Mouse (Mus musculus) kidney, adult 2 months (tissue): Measurements from ENCODE around the gene Tanc1. TPM values are rescaled to one million over a fixed set of nuclear protein-coding genes. Genes with fewer than 3 reads are reported as not detected.

Experiments
- DNase-seq: peaks from one replicate; pipeline ENCODE4 v3.0.0; 2021
- H3K27ac ChIP-seq: fragments of 200-500 bp; 2 replicates; pipeline ENCODE4 v1.5.1; 2012; ENCODE audit warnings: low read depth, low read length, control low read depth, inconsistent platforms; ENCODE audit not compliant: insufficient read depth
- H3K27me3 ChIP-seq: fragments of 200-500 bp; replicated peaks from 2 replicates; pipeline ENCODE4 v1.6.1; 2012; ENCODE audit warnings: mild to moderate bottlenecking, moderate library complexity, low read length, inconsistent platforms; ENCODE audit not compliant: control insufficient read depth, insufficient read depth
- H3K36me3 ChIP-seq: fragments of 200-500 bp; 2 replicates; pipeline ENCODE4 v1.6.1; 2012; ENCODE audit warnings: mild to moderate bottlenecking, moderate library complexity, low read length, inconsistent platforms; ENCODE audit not compliant: control insufficient read depth, insufficient read depth
- H3K4me1 ChIP-seq: fragments of 200-500 bp; 2 replicates; pipeline ENCODE4 v1.6.1; 2011; ENCODE audit warnings: low read length; ENCODE audit not compliant: control insufficient read depth, insufficient read depth
- H3K4me3 ChIP-seq: fragments of 200-500 bp; 2 replicates; pipeline ENCODE4 v1.5.1; 2011; ENCODE audit warnings: mild to moderate bottlenecking, low read depth, low read length, control low read depth; ENCODE audit not compliant: insufficient read depth
- CTCF ChIP-seq: fragments of 200-500 bp; conservative IDR thresholded peaks from 2 replicates; pipeline ENCODE4 v1.5.1; 2011; ENCODE audit warnings: low read depth, mild to moderate bottlenecking, control low read depth, low read length, moderate library complexity, mixed read lengths; ENCODE audit not compliant: insufficient read depth, insufficient read length
- POLR2A ChIP-seq: fragments of 200-500 bp; IDR thresholded peaks from one replicate; pipeline ENCODE4 v1.6.1; 2011; ENCODE audit warnings: low read depth, low read length, control low read depth
- WGBS: fragments of 180-500 bp; shearing (Covaris S2); methylation state at CpG from one replicate; pipeline ENCODE4 v1.1.7; 2018; 5-methylcytosine and 5-hydroxymethylcytosine counted together
- polyA plus RNA-seq: library from polyadenylated mRNA; depleted of rRNA; stranded (reverse); fragments of >200 nt; gene quantifications from 2 replicates; pipeline ENCODE4 v1.2.3, GENCODE M21; 2012

Tanc1 gene
- polyA plus RNA-seq, 1 experiment: 24.0 TPM

- no peak overlapping the region for H3K4me3 ChIP-seq
- TF ChIP-seq CTCF: no peak
- no peak for TF ChIP-seq POLR2A
- no peaks in the 10 kb centered on the region for H3K36me3 ChIP-seq
- no peak for DNase-seq
- H3K27me3 ChIP-seq: no peaks in the 10 kb centered on the region
- peaks cover 4% of the 10 kb centered on the region; the same call in 1 of the 2 replicates for H3K4me1 ChIP-seq
- WGBS: 70% methylated on average over 10 of the region's 10 CpGs
- no peak overlapping the region for H3K27ac ChIP-seq
Measured at GRCm38 (mm10) chr2:59736401-59736898, 124.6 kb downstream of the Tanc1 start.

- H3K4me1 ChIP-seq: peaks cover 6% of the 10 kb centered on the region; the same call in 1 of the 2 replicates
Measured at GRCm38 (mm10) chr2:59737368-59737767, 125.5 kb downstream of the Tanc1 start.

GRCm38 (mm10) chr2:59738356-59738755, 126.5 kb downstream of the Tanc1 start:
- TF ChIP-seq CTCF: no peak
- no peak for TF ChIP-seq POLR2A
- Histone ChIP-seq H3K27me3 (no peaks in the 10 kb centered on the region), H3K27ac (no peak overlapping the region), H3K4me1 (peaks cover 12% of the 10 kb centered on the region; the same call in 1 of the 2 replicates), H3K4me3 (no peak overlapping the region), H3K36me3 (no peaks in the 10 kb centered on the region)
- no peak for DNase-seq
- 64% methylated on average over 5 of the region's 5 CpGs for whole genome bisulfite sequencing

More at GRCm38 (mm10) chr2:59737368-59737767, 125.5 kb downstream of the Tanc1 start:
- DNase-seq: no peak
- no peaks in the 10 kb centered on the region for H3K36me3 ChIP-seq
- H3K27ac ChIP-seq: no peak overlapping the region
- TF ChIP-seq POLR2A (no peak), CTCF (no peak)
- no peaks in the 10 kb centered on the region for H3K27me3 ChIP-seq
- WGBS: 77% methylated on average over 6 of the region's 6 CpGs
- H3K4me3 ChIP-seq: no peak overlapping the region

GRCm38 (mm10) chr2:59739036-59739435, 127.2 kb downstream of the Tanc1 start:
- no peak overlapping the region for H3K27ac ChIP-seq
- WGBS: 82% methylated on average over 8 of the region's 8 CpGs
- no peak for TF ChIP-seq POLR2A
- no peak for TF ChIP-seq CTCF

GRCm38 (mm10) chr2:59742500-59743116, 130.8 kb downstream of the Tanc1 start:
- H3K27ac ChIP-seq: no peak overlapping the region; the same call in 1 of the 2 replicates
- TF ChIP-seq CTCF (no peak), POLR2A (no peak)
- no peak overlapping the region for H3K4me3 ChIP-seq
- no peaks in the 10 kb centered on the region for H3K36me3 ChIP-seq
- no peaks in the 10 kb centered on the region for H3K27me3 ChIP-seq
- peaks cover 27% of the 10 kb centered on the region; the same call in 1 of the 2 replicates for H3K4me1 ChIP-seq
- no peak for DNase-seq
- WGBS: 68% methylated on average over 12 of the region's 12 CpGs

More at GRCm38 (mm10) chr2:59739036-59739435, 127.2 kb downstream of the Tanc1 start:
- no peak for DNase-seq
- Histone ChIP-seq H3K36me3 (no peaks in the 10 kb centered on the region), H3K4me3 (no peak overlapping the region), H3K4me1 (peaks cover 17% of the 10 kb centered on the region; the same call in 1 of the 2 replicates), H3K27me3 (no peaks in the 10 kb centered on the region)

GRCm38 (mm10) chr2:59745428-59745827, 133.6 kb downstream of the Tanc1 start:
- peak; percentile 71 for DNase-seq
- Histone ChIP-seq H3K27me3 (no peaks in the 10 kb centered on the region), H3K4me3 (no peak overlapping the region), H3K4me1 (peaks cover 23% of the 10 kb centered on the region; the same call in 1 of the 2 replicates), H3K36me3 (no peaks in the 10 kb centered on the region), H3K27ac (no peak overlapping the region)
- TF ChIP-seq POLR2A (no peak), CTCF (peak; percentile 75)
- 31% methylated on average over 6 of the region's 6 CpGs for WGBS

- TF ChIP-seq CTCF: no peak
- TF ChIP-seq POLR2A: no peak
- Histone ChIP-seq H3K27ac (peak overlapping the region; percentile 19), H3K36me3 (no peaks in the 10 kb centered on the region), H3K4me3 (no peak overlapping the region), H3K4me1 (peaks cover 23% of the 10 kb centered on the region; the same call in 1 of the 2 replicates), H3K27me3 (no peaks in the 10 kb centered on the region)
- 62% methylated on average over 9 of the region's 9 CpGs for WGBS
- DNase-seq: no peak
Measured at GRCm38 (mm10) chr2:59746070-59746469, 134.2 kb downstream of the Tanc1 start.
